Mouse (Mus musculus) hindbrain, embryonic 16.5 days (tissue): ENCODE measurements around the gene Ccdc87. TPM values are rescaled to one million over a fixed set of nuclear protein-coding genes. Genes with fewer than 3 reads are reported as not detected.
"Not testable (repeated sequence)": the region's sequence is repeated elsewhere in the genome, so short reads cannot be mapped to it uniquely, and the experiment has no call there.

Source experiments
- ATAC-seq: fragments of 200-750 bp; cut with Nextera tagmentation; 2 replicates; pipeline ENCODE4 v1.8.0; 2017; ENCODE audit warnings: moderate TSS enrichment, moderate library complexity
- H3K27ac ChIP-seq: fragments of 300-500 bp; sonication (generic); 2 replicates; pipeline ENCODE4 v1.5.1; 2014; ENCODE audit warnings: low read depth, mild to moderate bottlenecking, control low read depth, low read length, moderate library complexity
- H3K27me3 ChIP-seq: fragments of 300-500 bp; sonication (generic); replicated peaks from 2 replicates; pipeline ENCODE4 v1.6.1; 2014; ENCODE audit warnings: low read length; ENCODE audit not compliant: control insufficient read depth, insufficient read depth
- H3K36me3 ChIP-seq: fragments of 300-500 bp; sonication (generic); 2 replicates; pipeline ENCODE4 v1.6.1; 2014; ENCODE audit warnings: mild to moderate bottlenecking, low read length, moderate library complexity, mixed read lengths; ENCODE audit not compliant: control insufficient read depth, insufficient read depth
- H3K4me1 ChIP-seq: fragments of 300-500 bp; sonication (generic); 2 replicates; pipeline ENCODE4 v1.6.1; 2014; ENCODE audit warnings: low read depth, low read length; ENCODE audit not compliant: control insufficient read depth, insufficient read depth
- H3K4me2 ChIP-seq: fragments of 300-500 bp; sonication (generic); 2 replicates; pipeline ENCODE4 v1.6.1; 2014; ENCODE audit warnings: mild to moderate bottlenecking, low read length, control low read depth, moderate library complexity
- H3K4me3 ChIP-seq: fragments of 300-500 bp; sonication (generic); 2 replicates; pipeline ENCODE4 v1.5.1; 2014; ENCODE audit warnings: mild to moderate bottlenecking, low read length, control low read depth, moderate library complexity
- H3K9ac ChIP-seq: fragments of 300-500 bp; sonication (generic); 2 replicates; pipeline ENCODE4 v1.6.1; 2014; ENCODE audit warnings: low read depth, mild to moderate bottlenecking, control low read depth, low read length, moderate library complexity
- H3K9me3 ChIP-seq: fragments of 300-500 bp; sonication (generic); 2 replicates; pipeline ENCODE4 v1.6.1; 2014; ENCODE audit warnings: mild to moderate bottlenecking, low read length, moderate library complexity; ENCODE audit not compliant: control insufficient read depth
- WGBS: fragments of 180-500 bp; shearing (Covaris S2); extraction: QIAGEN DNeasy Blood & Tissue Kit; methylation state at CpG from one replicate; pipeline ENCODE4 v1.1.7; 2014; 5-methylcytosine and 5-hydroxymethylcytosine counted together
- polyA plus RNA-seq: library from polyadenylated mRNA; unstranded; fragments of >200 nt; fragmentation: Nextera tagmentation; extraction: Ambion mirVana; gene quantifications from 2 replicates; pipeline ENCODE4 v1.2.1, GENCODE M21; 2015

Gene Ccdc87
- polyA plus RNA-seq, 1 experiment from 2014 or later, result 0.74 TPM

DNA sequence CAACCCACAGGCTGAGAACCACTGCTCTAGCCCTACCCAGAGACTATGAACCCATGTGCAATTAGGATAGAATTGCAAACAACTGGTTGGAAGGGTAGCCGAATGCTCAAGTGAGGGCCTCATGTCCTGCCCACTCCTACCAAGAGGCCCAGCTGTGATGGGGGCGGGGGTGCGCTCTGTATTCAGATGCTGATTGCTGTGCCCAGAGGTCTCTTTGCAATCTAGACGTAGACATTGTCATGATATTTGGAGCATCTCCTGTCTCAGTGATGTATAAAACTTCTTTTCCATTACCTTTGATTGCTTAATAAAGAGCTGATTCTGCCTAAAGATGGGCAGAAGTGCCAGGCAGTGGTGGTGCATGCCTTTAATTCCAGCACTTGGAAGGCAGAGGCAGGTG is 10.6 kb downstream of the Ccdc87 start:
- 54% methylated on average over 4 of the region's 4 CpGs for WGBS
- no peaks in the 10 kb centered on the region for H3K9me3 ChIP-seq
- ATAC-seq, result no peak
- no peak overlapping the region for H3K4me3 ChIP-seq
- peaks cover 4% of the 10 kb centered on the region for H3K4me1 ChIP-seq
- peaks cover 2% of the 10 kb centered on the region; the same call in 1 of the 2 replicates for H3K27me3 ChIP-seq
- H3K4me2 ChIP-seq, result no peak overlapping the region
- no peak overlapping the region for H3K27ac ChIP-seq
- no peaks in the 10 kb centered on the region for H3K36me3 ChIP-seq
- H3K9ac ChIP-seq, result no peak overlapping the region

- H3K27me3 ChIP-seq, result peaks cover 2% of the 10 kb centered on the region; the same call in 1 of the 2 replicates
- peaks cover 4% of the 10 kb centered on the region for H3K4me1 ChIP-seq
- no peak overlapping the region for H3K4me3 ChIP-seq
- ATAC-seq, result no peak
- 34% methylated on average over 5 of the region's 5 CpGs for WGBS
- no peak overlapping the region for H3K27ac ChIP-seq
- H3K4me2 ChIP-seq, result no peak overlapping the region
- H3K36me3 ChIP-seq, result no peaks in the 10 kb centered on the region
- no peak overlapping the region for H3K9ac ChIP-seq
- H3K9me3 ChIP-seq, result no peaks in the 10 kb centered on the region
Measured at GRCm38 (mm10) chr19:4850281-4850680, 11.1 kb downstream of the Ccdc87 start.

DNA sequence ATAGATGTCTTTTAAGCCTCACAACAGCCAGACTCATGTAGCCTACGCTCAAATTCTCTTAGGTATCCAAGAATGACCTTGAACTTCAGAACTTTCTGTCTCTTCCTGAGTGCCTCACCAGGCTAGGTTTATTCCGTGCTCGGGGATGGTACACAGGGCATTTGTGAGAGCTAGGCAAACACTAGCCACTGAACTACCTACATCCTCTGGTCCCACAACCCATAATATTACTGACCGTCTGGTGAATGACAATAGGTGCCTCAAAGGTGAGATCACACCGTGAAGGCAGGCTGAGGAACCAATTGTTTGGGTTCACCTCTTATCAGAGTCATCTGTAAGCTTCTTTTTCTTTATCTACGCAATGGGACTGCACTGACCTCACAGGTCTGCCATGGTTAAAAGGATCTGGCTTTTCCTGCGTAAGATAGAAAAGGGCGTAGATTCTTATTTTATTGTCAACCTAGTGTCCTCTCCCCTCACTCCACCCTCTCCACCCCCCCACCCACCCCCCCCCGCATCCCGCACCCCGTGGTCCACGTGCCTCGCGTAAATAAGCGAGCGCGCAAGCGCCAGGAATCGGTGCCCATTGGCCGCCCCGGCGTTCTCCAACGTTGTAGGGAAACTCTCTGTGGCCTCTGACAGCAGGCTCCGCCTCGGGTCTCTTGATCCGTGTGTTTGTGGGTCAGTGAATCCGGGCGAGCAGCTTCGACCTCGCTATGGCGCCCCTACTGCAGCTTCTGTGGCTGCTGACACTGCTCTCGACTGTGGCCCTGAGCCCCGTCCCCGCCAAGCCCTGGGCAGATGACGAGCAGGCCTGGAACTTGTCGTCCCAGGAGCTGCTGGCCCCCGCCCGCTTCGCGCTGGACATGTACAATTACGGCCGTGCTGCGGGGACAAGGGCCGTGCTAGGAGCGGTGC is 15.6 kb downstream of the Ccdc87 start, which contains the start of gene Ctsf:
Ctsf (plus strand) TSS at position 579 of the 918 bp plus-strand sequence.
- Histone ChIP-seq H3K4me1 (peaks cover 12% of the 10 kb centered on the region), H3K4me2 (peak within 1 kb of the TSS; percentile 96), H3K36me3 (peaks cover 9% of the 10 kb centered on the region; the same call in 1 of the 2 replicates), H3K4me3 (peak within 1 kb of the TSS; percentile 64), H3K27me3 (no peaks in the 10 kb centered on the region), H3K27ac (0 out of 2 replicates have a peak within 1 kb of the TSS, but pooled peaks have one; percentile 61), H3K9me3 (no peaks in the 10 kb centered on the region), H3K9ac (peak within 1 kb of the TSS; percentile 81)
- WGBS, result 4% methylated on average over 45 of the region's 45 CpGs
- ATAC-seq, result peak; percentile 95

DNA sequence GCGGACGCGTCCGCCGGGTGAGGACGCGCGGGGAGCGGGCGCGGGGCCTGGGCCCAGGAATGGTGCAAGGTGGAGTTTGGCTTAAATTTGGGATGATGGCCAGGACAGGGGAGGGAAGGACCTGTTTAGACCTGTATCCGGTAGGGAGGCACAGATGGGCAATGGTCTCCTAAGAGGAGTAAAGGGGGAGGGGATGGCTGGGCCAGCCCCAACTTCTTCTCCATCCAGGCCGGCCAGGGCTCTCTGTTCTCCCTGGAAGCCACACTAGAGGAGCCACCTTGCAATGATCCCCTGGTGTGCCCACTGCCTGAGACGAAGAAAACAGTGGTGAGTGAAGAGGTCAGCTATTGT is 16.3 kb downstream of the Ccdc87 start:
- peaks cover 12% of the 10 kb centered on the region; the same call in 1 of the 2 replicates for H3K36me3 ChIP-seq

GRCm38 (mm10) chr19:4855951-4856350 is 16.8 kb downstream of the Ccdc87 start:
- 72% methylated on average over 4 of the region's 4 CpGs for WGBS

More for the DNA sequence above, 16.3 kb downstream of the Ccdc87 start:
- 0 out of 2 replicates have a peak, but pooled peaks have one; percentile 64 for ATAC-seq
- Histone ChIP-seq H3K9ac (peak overlapping the region; percentile 81), H3K4me3 (peak overlapping the region; percentile 64), H3K27me3 (no peaks in the 10 kb centered on the region), H3K4me1 (peaks cover 12% of the 10 kb centered on the region), H3K27ac (0 out of 2 replicates have a peak overlapping the region, but pooled peaks have one; percentile 61), H3K4me2 (peak overlapping the region; percentile 96), H3K9me3 (no peaks in the 10 kb centered on the region)
- 2% methylated on average over 14 of the region's 14 CpGs for WGBS

GRCm38 (mm10) chr19:4859081-4859480 is 19.9 kb downstream of the Ccdc87 start:
- H3K4me1 ChIP-seq, result peaks cover 12% of the 10 kb centered on the region
- H3K36me3 ChIP-seq, result peaks cover 15% of the 10 kb centered on the region; the same call in 1 of the 2 replicates
- H3K4me2 ChIP-seq, result no peak overlapping the region
- 83% methylated on average over 6 of the region's 6 CpGs for WGBS
- H3K27me3 ChIP-seq, result no peaks in the 10 kb centered on the region
- H3K9me3 ChIP-seq, result no peaks in the 10 kb centered on the region
- H3K4me3 ChIP-seq, result no peak overlapping the region
- H3K27ac ChIP-seq, result no peak overlapping the region
- no peak overlapping the region for H3K9ac ChIP-seq
- no peak for ATAC-seq

More at GRCm38 (mm10) chr19:4855951-4856350, 16.8 kb downstream of the Ccdc87 start:
- no peaks in the 10 kb centered on the region for H3K9me3 ChIP-seq
- peaks cover 15% of the 10 kb centered on the region; the same call in 1 of the 2 replicates for H3K36me3 ChIP-seq
- no peaks in the 10 kb centered on the region for H3K27me3 ChIP-seq
- ATAC-seq, result no peak
- no peak overlapping the region for H3K27ac ChIP-seq
- H3K4me3 ChIP-seq, result peak overlapping the region; percentile 64
- peak overlapping the region; percentile 81 for H3K9ac ChIP-seq
- H3K4me2 ChIP-seq, result peak overlapping the region; percentile 96
- H3K4me1 ChIP-seq, result peaks cover 12% of the 10 kb centered on the region

DNA sequence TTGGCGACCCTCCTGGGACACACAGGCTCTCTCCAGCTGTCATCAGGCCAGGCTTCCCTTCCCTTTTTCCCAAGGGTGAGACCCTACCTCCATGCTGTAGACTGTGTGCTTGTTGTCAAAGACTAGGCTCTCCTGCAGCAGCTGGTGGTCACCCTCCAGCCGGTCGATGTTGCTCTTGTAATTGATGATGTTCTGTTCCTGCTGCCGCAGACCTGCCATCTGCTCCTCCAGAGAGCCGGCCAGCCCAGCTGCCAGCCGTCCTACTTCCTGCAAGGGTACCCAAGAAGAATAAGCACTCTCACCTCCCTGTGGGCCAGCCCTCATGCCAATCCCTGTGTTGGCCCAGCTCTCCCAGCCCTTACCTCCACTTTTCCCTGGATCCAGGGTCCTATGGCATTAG is 23.9 kb downstream of the Ccdc87 start:
- Histone ChIP-seq H3K36me3 (peaks cover 10% of the 10 kb centered on the region; the same call in 1 of the 2 replicates), H3K27ac (no peak overlapping the region), H3K4me3 (no peak overlapping the region), H3K9me3 (no peaks in the 10 kb centered on the region), H3K4me2 (no peak overlapping the region), H3K27me3 (no peaks in the 10 kb centered on the region), H3K9ac (no peak overlapping the region), H3K4me1 (no peaks in the 10 kb centered on the region)
- 50% methylated on average over 6 of the region's 6 CpGs for whole genome bisulfite sequencing
- no peak for ATAC-seq

GRCm38 (mm10) chr19:4865147-4865546 is 26.0 kb downstream of the Ccdc87 start:
- Histone ChIP-seq H3K27ac (no peak overlapping the region), H3K9me3 (no peaks in the 10 kb centered on the region), H3K4me1 (no peaks in the 10 kb centered on the region), H3K9ac (peak overlapping the region; percentile 24; the same call in 1 of the 2 replicates), H3K4me2 (no peak overlapping the region), H3K4me3 (no peak overlapping the region), H3K27me3 (no peaks in the 10 kb centered on the region), H3K36me3 (0 out of 2 replicates have a peak, but pooled peaks cover 6% of the 10 kb centered on the region)
- no peak for ATAC-seq
- 6% methylated on average over 17 of the region's 17 CpGs for WGBS

GRCm38 (mm10) chr19:4874613-4875012 is 35.4 kb downstream of the Ccdc87 start:
- not testable (repeated sequence) for H3K4me3 ChIP-seq, H3K27ac ChIP-seq, H3K36me3 ChIP-seq, H3K4me2 ChIP-seq, H3K9me3 ChIP-seq, ATAC-seq, H3K27me3 ChIP-seq, H3K9ac ChIP-seq
- peaks cover 13% of the 10 kb centered on the region for H3K4me1 ChIP-seq
- WGBS, result 89% methylated on average over 1 of the region's 1 CpGs
